Mouse (Mus musculus) frontal cortex, postnatal 36 days (tissue): ENCODE results near the gene Numb.
"Not testable (repeated sequence)": the region's sequence is repeated elsewhere in the genome, so short reads cannot be mapped to it uniquely, and the experiment has no call there.

Experiments
- DNase-seq, 2 experiments: peaks; one replicate each; pipeline ENCODE4 v3.0.0; 2022; ENCODE audit warnings: low spot score in 2 of 2

Gene Numb

GRCm38 (mm10) chr12:83922724-83923485 is 1.2 kb upstream of the Numb start:
- DNase-seq = no peak

DNA sequence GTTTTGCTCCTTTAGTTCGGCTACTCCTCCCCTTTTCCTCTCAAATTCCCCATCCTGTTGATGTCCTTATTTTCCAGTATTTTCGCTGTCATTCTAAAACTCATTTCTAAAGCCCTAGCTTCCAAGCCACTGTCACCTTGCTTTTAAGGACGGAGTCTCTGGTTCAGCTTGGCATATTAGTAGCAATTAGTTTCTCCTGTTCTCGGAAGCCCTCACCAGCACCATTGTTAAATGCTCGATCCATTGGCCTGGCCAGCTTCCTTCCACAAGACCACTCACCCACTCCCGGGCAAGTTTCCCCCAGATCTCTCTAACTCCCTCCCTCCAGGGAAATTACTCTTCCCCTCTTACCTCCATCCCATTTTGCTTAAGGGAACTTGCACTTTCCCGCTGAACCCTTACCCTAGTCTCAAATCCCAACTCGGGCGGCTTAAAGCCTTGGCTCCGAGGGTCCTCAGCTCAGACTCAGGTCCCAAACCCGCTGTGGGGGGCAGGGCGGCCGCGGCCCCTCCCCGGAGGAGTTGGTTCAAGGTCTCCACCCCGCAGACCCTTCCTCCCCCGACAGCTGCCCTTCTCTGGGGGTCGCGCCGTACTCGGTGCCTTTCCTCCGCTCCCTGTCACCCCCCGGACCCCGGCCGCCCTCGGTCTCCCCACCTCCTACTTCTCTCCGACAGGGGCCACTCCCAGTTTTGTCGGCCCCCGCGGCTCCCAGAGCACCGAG is 853 bp downstream of the Numb start:
- no peak for DNase-seq

- DNase-seq = no peak
Observed at GRCm38 (mm10) chr12:83916884-83917283, 4.8 kb downstream of the Numb start.

DNA sequence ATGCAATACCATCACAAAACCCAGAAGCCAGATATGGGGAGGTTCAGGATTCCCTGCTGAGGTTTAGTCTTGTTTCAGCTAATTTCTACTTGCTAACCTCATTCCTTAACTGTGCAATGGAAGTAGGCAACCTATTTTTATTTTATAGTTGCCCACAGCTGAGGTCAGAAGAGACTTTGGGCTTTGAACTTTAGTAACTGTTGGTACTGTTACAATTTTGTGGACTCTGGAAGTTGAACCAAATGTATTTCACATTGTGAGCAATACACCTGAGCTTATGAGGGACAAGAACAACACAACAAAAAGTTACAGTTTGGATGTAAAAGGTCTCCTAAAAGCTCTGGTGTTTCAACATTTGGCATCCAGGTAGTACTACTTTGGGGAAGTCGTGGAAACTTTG is 6.9 kb downstream of the Numb start:
- no peak for DNase-seq

DNA sequence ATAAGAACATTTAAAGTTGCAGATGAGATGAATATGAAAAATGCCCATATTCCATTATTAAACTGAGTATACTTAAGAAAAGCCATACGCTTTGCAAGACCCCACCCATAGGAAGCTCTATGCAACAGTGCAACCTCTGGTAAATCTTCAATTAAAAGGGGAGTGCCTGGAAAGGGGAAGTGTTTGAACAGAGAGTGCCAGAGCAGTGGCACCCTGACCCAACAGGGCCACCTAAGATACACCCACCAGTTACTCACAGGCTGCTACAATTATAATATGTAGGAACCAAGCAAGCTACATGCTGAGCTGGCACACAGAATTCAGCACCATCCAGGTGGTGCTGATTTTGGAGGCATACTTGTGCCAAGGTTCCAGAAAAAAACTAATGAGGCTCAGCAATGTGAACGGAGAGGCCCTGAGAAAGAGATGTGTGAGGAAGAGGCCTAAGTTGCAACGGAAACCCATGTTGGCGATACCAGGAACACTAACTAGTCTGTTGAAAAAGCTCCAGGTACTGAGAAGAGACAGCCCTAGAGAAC is 7.5 kb downstream of the Numb start:
- no peak for DNase-seq

DNA sequence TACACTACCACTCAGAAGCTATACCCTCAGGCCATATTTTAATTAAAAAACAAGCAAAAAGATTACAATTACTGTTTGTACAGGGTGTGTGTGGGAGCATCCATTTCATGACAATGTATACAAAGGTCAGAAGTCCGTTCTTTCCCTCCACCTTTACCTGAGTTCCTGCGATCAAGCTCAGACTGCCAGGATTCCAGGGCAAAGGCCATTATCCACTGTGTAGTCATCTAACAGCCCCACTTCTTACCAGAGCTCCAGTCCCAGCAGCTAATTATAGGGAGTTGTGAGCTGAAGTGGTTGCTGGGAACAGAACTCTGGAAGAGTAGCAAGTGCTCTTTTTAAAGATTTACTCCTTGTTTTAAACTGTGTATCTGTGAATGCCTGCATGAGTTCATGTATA is 11.3 kb downstream of the Numb start:
- DNase-seq = no peak

- no peak for DNase-seq
Observed at GRCm38 (mm10) chr12:83892926-83893325, 28.8 kb downstream of the Numb start.

DNA sequence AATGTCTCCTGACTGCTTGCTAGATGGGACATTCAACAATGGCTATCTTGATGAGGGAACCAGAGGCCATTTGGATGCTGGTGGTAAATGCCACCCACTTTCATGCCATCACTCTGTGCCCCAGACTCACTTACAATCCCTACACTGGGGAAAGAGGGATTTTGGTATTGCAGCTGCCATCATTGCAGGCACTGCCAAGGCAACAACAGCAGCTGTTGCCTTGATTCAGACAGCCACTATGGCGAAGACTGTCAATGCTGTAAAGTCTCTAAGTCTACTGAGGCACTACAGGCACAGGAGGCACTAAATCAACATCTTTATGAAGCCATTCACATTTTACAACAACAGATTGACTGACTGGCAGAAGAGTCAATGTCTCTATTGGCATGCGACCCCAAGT is 30.5 kb downstream of the Numb start:
- DNase-seq = no peak

- no peak for DNase-seq
Observed at GRCm38 (mm10) chr12:83889128-83889527, 32.6 kb downstream of the Numb start.

DNA sequence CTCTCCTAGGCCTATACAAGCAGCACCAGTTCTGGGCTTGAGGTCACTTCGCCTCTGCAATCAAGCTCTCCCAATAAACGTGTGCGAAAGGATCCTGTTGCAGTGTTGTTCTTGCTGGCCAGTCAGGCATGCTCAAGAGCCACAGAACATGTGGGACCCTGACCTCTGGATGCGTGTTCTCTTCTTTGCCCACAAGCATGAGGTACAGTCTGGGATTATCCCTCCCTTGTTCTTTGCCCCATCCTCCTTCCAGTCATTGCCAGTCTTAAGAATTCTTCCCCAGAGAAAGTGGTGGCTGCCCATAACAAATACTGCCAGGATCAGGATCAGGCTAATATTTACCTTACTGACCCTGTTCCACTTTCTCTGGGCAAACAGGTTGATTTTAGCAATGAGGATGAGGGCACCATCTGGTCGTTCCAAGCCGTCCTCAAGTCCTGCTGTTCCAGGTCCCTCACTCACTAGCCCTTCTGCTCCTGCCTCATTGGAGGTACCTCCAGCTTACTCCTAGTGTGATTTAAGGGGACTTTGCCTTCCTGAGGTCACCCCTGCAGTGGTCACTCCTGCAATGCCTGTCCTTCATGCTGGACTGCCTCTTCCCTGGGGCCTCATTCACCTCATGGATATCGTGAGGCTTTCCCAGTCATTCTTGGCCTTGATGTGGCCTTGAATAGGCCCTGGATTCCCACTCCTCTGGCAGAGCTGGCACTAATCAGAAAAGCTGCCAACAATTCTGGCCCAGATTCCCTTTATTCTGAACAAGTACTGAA is 36.0 kb downstream of the Numb start:
- no peak for DNase-seq

GRCm38 (mm10) chr12:83885065-83885464 is 36.7 kb downstream of the Numb start:
- not testable (repeated sequence) for DNase-seq

- DNase-seq = peak; percentile 28 to 30
Observed at GRCm38 (mm10) chr12:83882503-83882902, 39.2 kb downstream of the Numb start.

- no peak for DNase-seq
Observed at GRCm38 (mm10) chr12:83882088-83882487, 39.6 kb downstream of the Numb start.

- DNase-seq = no peak
Observed at GRCm38 (mm10) chr12:83880913-83881312, 40.8 kb downstream of the Numb start.

- DNase-seq = no peak
Observed at GRCm38 (mm10) chr12:83875097-83875496, 46.6 kb downstream of the Numb start.

GRCm38 (mm10) chr12:83874597-83874996 is 47.1 kb downstream of the Numb start:
- DNase-seq = peak; percentile 86 to 93

DNA sequence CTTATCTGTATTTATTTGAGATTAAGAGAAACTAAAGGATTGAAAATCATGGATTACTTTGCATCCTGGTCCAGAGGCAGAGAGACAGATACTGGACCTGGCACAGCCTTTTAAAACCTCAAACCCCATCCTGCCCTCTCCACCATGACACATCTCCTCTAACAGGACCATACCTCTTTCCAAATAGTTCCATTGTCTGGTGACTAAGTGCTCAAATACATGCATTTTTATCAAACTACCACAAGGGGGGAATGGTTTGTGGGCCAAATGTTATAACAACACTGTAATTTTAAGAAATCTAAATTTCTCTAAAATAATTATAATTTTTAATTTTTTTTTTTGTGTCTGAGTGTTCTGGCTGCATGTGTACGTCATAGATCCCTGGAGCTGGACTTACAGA is 57.2 kb downstream of the Numb start:
- no peak for DNase-seq

DNA sequence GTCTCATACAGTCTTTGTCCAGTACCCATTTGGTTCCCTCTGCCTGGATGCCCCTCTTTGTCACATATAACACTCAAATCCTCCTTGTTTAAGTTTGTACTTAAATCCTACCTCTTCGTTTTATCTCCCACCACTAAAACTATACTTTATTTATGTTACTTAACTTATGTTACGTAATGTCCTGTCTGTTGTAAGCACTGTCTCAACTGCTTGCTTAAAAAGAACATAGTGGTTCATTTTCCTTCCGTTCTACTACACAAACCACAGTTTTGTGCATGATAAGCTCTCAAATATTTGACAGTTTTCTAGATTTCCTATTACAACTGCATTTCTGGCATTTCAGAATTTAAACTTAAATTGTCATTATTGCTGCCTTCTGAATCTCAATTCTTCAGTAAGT is 59.9 kb downstream of the Numb start:
- DNase-seq = no peak

GRCm38 (mm10) chr12:83860688-83861087 is 61.0 kb downstream of the Numb start:
- no peak for DNase-seq

GRCm38 (mm10) chr12:83858052-83858451 is 63.7 kb downstream of the Numb start:
- no peak for DNase-seq

DNA sequence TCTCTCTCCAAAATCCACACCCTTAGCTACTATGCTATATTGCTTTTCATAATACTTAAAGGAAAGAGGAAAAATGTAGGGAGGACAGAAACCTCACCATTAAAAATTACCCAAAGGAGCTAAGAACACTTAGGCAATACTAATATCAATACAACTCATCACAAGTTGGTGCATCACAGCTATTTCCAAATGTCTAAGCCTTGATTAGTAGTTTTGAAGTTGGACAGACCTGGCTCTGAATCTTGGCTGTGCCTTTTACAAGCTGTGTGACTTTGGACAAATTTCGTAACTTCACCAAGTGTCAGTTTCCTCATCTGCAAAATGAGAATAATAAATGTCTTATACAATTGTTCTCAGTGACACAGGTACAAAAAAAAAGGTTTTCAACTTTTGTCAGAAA is 66.5 kb downstream of the Numb start:
- no peak for DNase-seq

GRCm38 (mm10) chr12:83854281-83854680 is 67.5 kb downstream of the Numb start:
- DNase-seq = no peak
